Mouse (Mus musculus): ENCODE results near the gene Zfp961. TPM values are rescaled to one million over a fixed set of nuclear protein-coding genes. Genes with fewer than 3 reads are reported as not detected.
"Not testable (repeated sequence)": the region's sequence is repeated elsewhere in the genome, so short reads cannot be mapped to it uniquely, and the experiment has no call there.

The Zfp961 gene
- 18.8 and 19.2 TPM in 2 replicates for polyA plus RNA-seq (2015; fragmentation: Nextera tagmentation; extraction: Ambion mirVana)

- H3K27me3 ChIP-seq (replicated peaks; ENCODE audit: control insufficient read depth, insufficient read depth, low read length): 0 out of 2 replicates have a peak, but pooled peaks cover 7% of the 10 kb centered on the region
- peak within 1 kb of the TSS; percentile 82 for H3K9ac ChIP-seq (ENCODE audit: low read depth, low read length)
- H3K27ac ChIP-seq (ENCODE audit: low read depth, low read length): peak within 1 kb of the TSS; percentile 86
- peak; percentile 99 for ATAC-seq
- peak within 1 kb of the TSS; percentile 85 for H3K4me3 ChIP-seq (ENCODE audit: low read depth, low read length)
- H3K36me3 ChIP-seq (ENCODE audit: control insufficient read depth, insufficient read depth): no peaks in the 10 kb centered on the region
- no peak for TF ChIP-seq CTCF (IDR thresholded peaks at IDR 0.05; ENCODE audit: low read depth)
- H3K4me1 ChIP-seq (replicated peaks; ENCODE audit: control insufficient read depth, insufficient read depth, low read length): no peaks in the 10 kb centered on the region; the same call in 1 of the 2 replicates
- peak within 1 kb of the TSS; percentile 67 for H3K4me2 ChIP-seq (replicated peaks; ENCODE audit: low read depth)
- 3% methylated on average over 34 of the region's 34 CpGs for WGBS
- 0 out of 2 replicates have a peak, but pooled peaks cover 3% of the 10 kb centered on the region for H3K9me3 ChIP-seq (ENCODE audit: control insufficient read depth)
These were observed at the start of gene Zfp961 for GRCm38 (mm10) chr8:71950482-71951221. Gene Zfp961, plus strand, starts transcription at chr8:71951038.

DNA sequence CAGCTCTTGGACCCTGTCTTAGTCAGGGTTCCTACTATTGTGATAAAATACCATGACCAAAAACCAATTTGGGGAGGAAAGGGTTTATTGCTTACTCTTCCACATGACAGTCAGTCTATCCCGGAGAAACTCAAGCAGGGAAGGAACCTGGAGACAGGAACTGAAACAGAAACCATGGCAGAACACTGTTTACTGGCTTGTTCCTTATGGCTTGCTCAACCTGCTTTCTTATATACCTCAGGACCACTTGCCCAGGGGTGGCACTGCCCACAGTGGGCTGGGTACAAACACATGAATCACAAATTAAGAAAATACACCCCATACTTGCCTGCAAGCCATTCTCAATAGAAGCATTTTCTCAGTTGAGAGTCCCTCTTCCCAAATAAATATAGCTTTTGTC lies 47.8 kb upstream of the Zfp961 start:
- H3K9ac ChIP-seq (ENCODE audit: low read depth, low read length); ATAC-seq; H3K36me3 ChIP-seq (ENCODE audit: control insufficient read depth, insufficient read depth); H3K27ac ChIP-seq (ENCODE audit: low read depth, low read length); H3K9me3 ChIP-seq (ENCODE audit: control insufficient read depth); H3K4me1 ChIP-seq (replicated peaks; ENCODE audit: control insufficient read depth, insufficient read depth, low read length); H3K27me3 ChIP-seq (replicated peaks; ENCODE audit: control insufficient read depth, insufficient read depth, low read length); H3K4me3 ChIP-seq (ENCODE audit: low read depth, low read length); H3K4me2 ChIP-seq (replicated peaks; ENCODE audit: low read depth): not testable (repeated sequence)
- 58% methylated on average over 1 of the region's 1 CpGs for WGBS

GRCm38 (mm10) chr8:71906809-71907208 lies 44.0 kb upstream of the Zfp961 start:
- Histone ChIP-seq H3K4me1 (replicated peaks; ENCODE audit: control insufficient read depth, insufficient read depth, low read length) (no peaks in the 10 kb centered on the region), H3K9ac (ENCODE audit: low read depth, low read length) (no peak overlapping the region), H3K36me3 (ENCODE audit: control insufficient read depth, insufficient read depth) (no peaks in the 10 kb centered on the region), H3K27ac (ENCODE audit: low read depth, low read length) (no peak overlapping the region), H3K9me3 (ENCODE audit: control insufficient read depth) (no peaks in the 10 kb centered on the region), H3K4me3 (ENCODE audit: low read depth, low read length) (no peak overlapping the region), H3K27me3 (replicated peaks; ENCODE audit: control insufficient read depth, insufficient read depth, low read length) (no peaks in the 10 kb centered on the region), H3K4me2 (replicated peaks; ENCODE audit: low read depth) (no peak overlapping the region)
- TF ChIP-seq CTCF (IDR thresholded peaks at IDR 0.05; ENCODE audit: low read depth): no peak
- 95% methylated on average over 1 of the region's 1 CpGs for WGBS
- no peak for ATAC-seq

- H3K4me2 ChIP-seq (replicated peaks; ENCODE audit: low read depth): peak overlapping the region; percentile 78
- H3K36me3 ChIP-seq (ENCODE audit: control insufficient read depth, insufficient read depth): no peaks in the 10 kb centered on the region
- no peaks in the 10 kb centered on the region for H3K4me1 ChIP-seq (replicated peaks; ENCODE audit: control insufficient read depth, insufficient read depth, low read length)
- no peaks in the 10 kb centered on the region for H3K9me3 ChIP-seq (ENCODE audit: control insufficient read depth)
- ATAC-seq: no peak
- no peaks in the 10 kb centered on the region for H3K27me3 ChIP-seq (replicated peaks; ENCODE audit: control insufficient read depth, insufficient read depth, low read length)
- WGBS: 96% methylated on average over 5 of the region's 5 CpGs
- no peak for TF ChIP-seq CTCF (IDR thresholded peaks at IDR 0.05; ENCODE audit: low read depth)
- no peak overlapping the region for H3K27ac ChIP-seq (ENCODE audit: low read depth, low read length)
- no peak overlapping the region for H3K9ac ChIP-seq (ENCODE audit: low read depth, low read length)
- peak overlapping the region; percentile 76 for H3K4me3 ChIP-seq (ENCODE audit: low read depth, low read length)
These were observed 43.0 kb upstream of the Zfp961 start for GRCm38 (mm10) chr8:71907798-71908257.

DNA sequence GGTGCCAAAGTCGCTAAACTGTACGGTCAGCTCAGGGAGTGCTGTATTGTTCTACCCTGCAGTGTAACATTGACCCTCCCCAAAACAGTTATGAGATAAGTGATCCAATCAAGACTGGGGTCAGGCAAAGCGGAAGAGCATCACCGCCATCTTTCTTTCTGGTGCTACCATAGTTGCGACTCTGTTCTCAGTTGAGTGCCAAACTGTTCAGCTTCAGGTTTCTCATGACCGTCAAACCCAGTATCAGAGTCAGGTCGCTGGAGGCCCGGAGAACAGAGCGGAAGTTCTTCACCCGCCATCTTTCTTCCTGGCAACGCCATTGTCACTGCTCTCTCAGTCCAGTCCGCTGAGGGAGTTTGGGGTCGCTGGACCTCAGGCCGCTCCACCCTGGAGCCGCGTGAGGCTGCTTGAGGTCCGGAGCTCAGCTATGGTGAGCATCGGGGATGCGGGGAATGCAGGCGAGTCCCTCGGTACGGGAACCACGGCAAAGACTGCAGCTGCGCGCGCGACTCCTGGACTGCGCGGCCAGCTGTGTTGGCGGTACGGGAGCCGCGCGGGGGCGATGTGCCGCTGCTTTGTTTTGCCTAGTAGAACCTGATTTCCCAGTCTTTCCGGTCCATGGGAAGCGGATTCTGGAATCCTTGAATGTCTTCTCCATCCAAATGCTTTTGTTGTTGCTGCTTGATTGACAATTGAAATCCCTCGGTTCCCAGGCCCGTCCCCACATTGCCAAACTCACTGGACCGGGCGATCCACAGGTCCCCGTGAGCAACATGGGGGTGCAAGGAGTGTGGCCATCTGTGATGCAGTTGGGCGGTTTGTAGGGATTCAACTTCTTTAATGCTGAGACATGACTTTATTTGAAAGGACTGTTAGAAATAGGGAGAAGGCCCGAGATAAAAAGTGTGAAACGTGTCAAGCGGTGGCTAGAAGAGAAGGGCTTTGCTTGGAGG lies 42.3 kb upstream of the Zfp961 start, which contains the start of the genes Zfp882 and Zfp617:
TSS of gene Zfp882 (plus strand) at position 300 of the 953 bp plus-strand sequence.
TSS of gene Zfp617 (plus strand) at position 327 of the 953 bp plus-strand sequence.
- ATAC-seq: peak; percentile 94
- Histone ChIP-seq H3K27ac (ENCODE audit: low read depth, low read length) (peak within 1 kb of the TSS; percentile 73; the same call in 1 of the 2 replicates), H3K4me3 (ENCODE audit: low read depth, low read length) (peak within 1 kb of the TSS; percentile 76), H3K9ac (ENCODE audit: low read depth, low read length) (peak within 1 kb of the TSS; percentile 78), H3K27me3 (replicated peaks; ENCODE audit: control insufficient read depth, insufficient read depth, low read length) (no peaks in the 10 kb centered on the region), H3K9me3 (ENCODE audit: control insufficient read depth) (no peaks in the 10 kb centered on the region), H3K4me1 (replicated peaks; ENCODE audit: control insufficient read depth, insufficient read depth, low read length) (no peaks in the 10 kb centered on the region), H3K4me2 (replicated peaks; ENCODE audit: low read depth) (peak within 1 kb of the TSS; percentile 78), H3K36me3 (ENCODE audit: control insufficient read depth, insufficient read depth) (peaks cover 2% of the 10 kb centered on the region; the same call in 1 of the 2 replicates)
- peak; percentile 91 for TF ChIP-seq CTCF (IDR thresholded peaks at IDR 0.05; ENCODE audit: low read depth)
- 7% methylated on average over 47 of the region's 47 CpGs for WGBS

GRCm38 (mm10) chr8:71912286-71912685 lies 38.6 kb upstream of the Zfp961 start:
- no peak overlapping the region for H3K27ac ChIP-seq (ENCODE audit: low read depth, low read length)
- ATAC-seq: no peak
- peaks cover 10% of the 10 kb centered on the region; the same call in 1 of the 2 replicates for H3K36me3 ChIP-seq (ENCODE audit: control insufficient read depth, insufficient read depth)
- H3K4me3 ChIP-seq (ENCODE audit: low read depth, low read length): no peak overlapping the region
- H3K9ac ChIP-seq (ENCODE audit: low read depth, low read length): no peak overlapping the region
- no peaks in the 10 kb centered on the region for H3K27me3 ChIP-seq (replicated peaks; ENCODE audit: control insufficient read depth, insufficient read depth, low read length)
- H3K9me3 ChIP-seq (ENCODE audit: control insufficient read depth): no peaks in the 10 kb centered on the region
- no peak for TF ChIP-seq CTCF (IDR thresholded peaks at IDR 0.05; ENCODE audit: low read depth)
- no peak overlapping the region for H3K4me2 ChIP-seq (replicated peaks; ENCODE audit: low read depth)
- H3K4me1 ChIP-seq (replicated peaks; ENCODE audit: control insufficient read depth, insufficient read depth, low read length): no peaks in the 10 kb centered on the region
- 82% methylated on average over 2 of the region's 2 CpGs for WGBS

Measured in intestine, postnatal 0 days (tissue).